Mouse (Mus musculus) mouse embryonic stem cell (cell line): Measurements from ENCODE around the gene Fras1.

Experiments
- in situ Hi-C, 2 experiments: fragments of 300-500 bp; cut with MboI; formaldehyde crosslinking; loops; 1 replicate in 1 of 2; 3 replicates in 1 of 2; pipeline ENCODE4 v1.14.3; 2019 to 2020; ENCODE audit warnings: low sequenced_read_pairs in 2 of 2, low pct_unique_long_range_greater_than_20kb in 1 of 2, mixed read lengths in 1 of 2; ENCODE audit not compliant: unreplicated experiment in 1 of 2

Fras1 gene

GRCm38 (mm10) chr5:96531962-96532361 lies 158.2 kb downstream of the Fras1 start:
- in situ Hi-C loops, result no loop called here

- in situ Hi-C loops, result no loop called here
These were observed 162.8 kb downstream of the Fras1 start for GRCm38 (mm10) chr5:96536527-96536926.

GRCm38 (mm10) chr5:96536937-96537336 lies 163.2 kb downstream of the Fras1 start:
- in situ Hi-C loops, result no loop called here

- in situ Hi-C loops, result no loop called here
These were observed 170.4 kb downstream of the Fras1 start for GRCm38 (mm10) chr5:96544112-96544511.

- in situ Hi-C loops, result no loop called here
These were observed 172.2 kb downstream of the Fras1 start for GRCm38 (mm10) chr5:96545994-96546393.

GRCm38 (mm10) chr5:96554940-96555679 lies 181.4 kb downstream of the Fras1 start:
- in situ Hi-C loops, result no loop called here

GRCm38 (mm10) chr5:96558049-96558804 lies 184.5 kb downstream of the Fras1 start:
- in situ Hi-C loops, result no loop called here

GRCm38 (mm10) chr5:96574586-96574985 lies 200.8 kb downstream of the Fras1 start:
- in situ Hi-C loops, result no loop called here

GRCm38 (mm10) chr5:96578705-96579104 lies 204.9 kb downstream of the Fras1 start:
- in situ Hi-C loops, result no loop called here

GRCm38 (mm10) chr5:96579938-96580337 lies 206.2 kb downstream of the Fras1 start:
- in situ Hi-C loops, result no loop called here

- in situ Hi-C loops, result no loop called here
These were observed 211.0 kb downstream of the Fras1 start for GRCm38 (mm10) chr5:96584730-96585129.

- in situ Hi-C loops, result no loop called here
These were observed 216.9 kb downstream of the Fras1 start for GRCm38 (mm10) chr5:96590621-96591020.

- in situ Hi-C loops, result no loop called here
These were observed 222.0 kb downstream of the Fras1 start for GRCm38 (mm10) chr5:96595793-96596192.

GRCm38 (mm10) chr5:96603974-96604769 lies 230.4 kb downstream of the Fras1 start:
- in situ Hi-C loops, result no loop called here

- in situ Hi-C loops, result no loop called here
These were observed 234.3 kb downstream of the Fras1 start for GRCm38 (mm10) chr5:96608036-96608435.

GRCm38 (mm10) chr5:96608581-96609280 lies 235.0 kb downstream of the Fras1 start:
- in situ Hi-C loops, result no loop called here

- in situ Hi-C loops, result no loop called here
These were observed 238.3 kb downstream of the Fras1 start for GRCm38 (mm10) chr5:96612077-96612476.

GRCm38 (mm10) chr5:96616954-96617646 lies 243.3 kb downstream of the Fras1 start:
- in situ Hi-C loops, result no loop called here
